Mouse (Mus musculus): ENCODE results near the gene Opcml.

Gene Opcml

GRCm38 (mm10) chr9:28761460-28761859, 970.9 kb downstream of the Opcml start:
- no peak for DNase-seq (ENCODE audit: low spot score)

DNA sequence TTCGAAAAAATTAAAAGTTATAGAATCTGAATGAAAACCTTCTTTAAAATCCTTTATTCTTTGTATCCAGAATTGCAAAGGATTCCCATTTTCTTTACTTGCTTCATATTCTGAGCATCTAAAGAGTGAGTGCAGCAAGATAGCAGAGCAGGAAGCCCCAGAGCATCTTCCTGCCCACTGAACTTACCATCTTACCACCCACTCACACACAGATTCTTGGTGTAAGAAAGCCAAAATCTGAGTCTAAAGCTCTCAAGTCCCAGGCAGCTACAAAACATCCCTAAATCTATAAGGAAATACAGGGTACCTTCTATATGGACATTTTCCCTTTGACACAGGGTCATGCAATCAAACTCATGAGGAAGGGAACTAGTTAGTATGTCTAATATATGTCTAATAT, 973.6 kb downstream of the Opcml start:
- no peak for DNase-seq (ENCODE audit: low spot score)

DNA sequence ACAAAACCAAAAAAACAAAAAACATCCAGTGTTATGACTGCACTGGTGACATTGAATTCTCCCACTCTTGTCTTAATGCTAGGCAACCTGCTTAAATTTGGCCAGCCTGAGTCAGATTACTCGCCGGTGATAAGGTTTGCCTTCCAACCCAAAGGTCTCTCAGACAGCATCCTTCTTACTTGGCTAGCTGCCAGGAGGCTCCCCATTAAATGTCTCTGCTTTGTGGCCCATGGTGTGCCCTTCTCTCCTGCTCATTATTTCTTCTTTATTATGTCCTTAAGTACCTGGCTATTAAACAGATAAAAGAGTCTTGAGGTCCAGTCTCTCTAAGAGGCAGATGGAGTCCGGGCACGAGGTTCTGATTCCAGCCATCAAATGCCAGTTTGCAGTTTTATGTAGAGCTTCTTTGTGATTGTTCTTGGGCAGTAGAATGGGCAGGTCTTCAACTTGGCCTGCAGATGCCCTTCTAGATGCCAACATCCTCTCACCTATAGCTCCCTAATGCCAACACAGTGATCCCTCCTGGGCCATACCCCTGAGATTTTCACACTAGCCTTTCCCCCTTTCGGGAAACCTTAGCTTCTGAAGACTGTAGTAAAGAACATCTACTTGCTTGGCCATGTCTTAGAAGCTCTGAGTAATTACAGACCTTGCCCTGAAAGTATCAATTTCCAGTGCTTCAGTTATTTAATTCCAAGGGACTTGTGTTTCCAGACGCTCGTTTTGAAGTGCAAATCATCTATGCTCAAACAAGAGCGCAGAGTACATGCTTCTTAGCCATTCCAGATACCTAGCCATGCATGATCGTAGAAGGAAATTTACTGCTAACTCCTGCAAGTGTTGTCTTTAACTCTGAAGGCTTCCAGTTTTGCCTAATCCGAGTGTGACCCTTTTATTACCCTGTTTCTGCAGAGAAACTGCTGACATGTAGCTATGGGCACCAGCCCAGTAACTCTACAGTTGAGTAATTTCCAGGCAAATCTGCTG, 986.2 kb downstream of the Opcml start:
- peak; percentile 19 for DNase-seq (ENCODE audit: low spot score)

DNA sequence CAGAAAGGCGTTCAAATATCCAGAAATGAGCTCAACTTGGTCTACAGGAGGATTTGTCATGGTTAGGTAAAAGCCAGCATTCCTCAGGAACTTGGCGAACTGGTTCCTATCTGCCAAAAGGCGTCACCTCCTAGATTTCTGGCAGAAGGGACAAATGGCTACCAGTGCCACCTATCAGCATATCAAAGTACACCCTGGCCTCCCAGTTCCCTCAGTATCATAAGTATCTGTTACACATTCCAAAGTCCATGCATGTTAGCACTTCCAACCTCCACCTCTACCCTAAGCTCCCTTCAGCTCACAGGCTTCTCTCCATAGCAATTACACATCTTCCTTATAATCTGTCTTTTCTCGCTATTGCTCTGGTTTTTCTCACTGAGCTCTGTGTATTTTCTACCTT, 993.3 kb downstream of the Opcml start:
- DNase-seq (ENCODE audit: low spot score) = no peak

DNA sequence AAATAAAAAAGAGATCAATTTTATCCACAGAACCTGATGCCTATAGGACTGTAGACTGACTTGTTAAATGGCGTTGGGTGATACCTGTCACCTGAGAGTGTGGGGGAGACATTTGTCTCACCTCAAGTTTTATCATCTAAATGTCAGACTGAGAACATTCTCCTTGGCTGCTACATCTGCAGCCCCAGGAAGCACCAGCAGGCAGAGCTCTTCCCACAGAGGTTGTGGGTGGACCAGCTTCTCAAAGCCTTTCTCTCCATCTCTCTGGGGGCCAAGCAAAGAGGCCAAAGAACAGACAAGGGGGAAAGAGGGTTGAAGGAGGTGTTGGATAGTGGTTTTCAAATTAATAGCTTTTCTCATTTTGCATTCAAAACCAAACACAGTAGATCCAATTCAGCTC, 998.9 kb downstream of the Opcml start:
- no peak for DNase-seq (ENCODE audit: low spot score)

- DNase-seq (ENCODE audit: low spot score) = no peak
Measured at GRCm38 (mm10) chr9:28800100-28800499, 1009.5 kb downstream of the Opcml start.

- no peak for DNase-seq (ENCODE audit: low spot score)
Measured at GRCm38 (mm10) chr9:28806666-28807065, 1016.1 kb downstream of the Opcml start.

DNA sequence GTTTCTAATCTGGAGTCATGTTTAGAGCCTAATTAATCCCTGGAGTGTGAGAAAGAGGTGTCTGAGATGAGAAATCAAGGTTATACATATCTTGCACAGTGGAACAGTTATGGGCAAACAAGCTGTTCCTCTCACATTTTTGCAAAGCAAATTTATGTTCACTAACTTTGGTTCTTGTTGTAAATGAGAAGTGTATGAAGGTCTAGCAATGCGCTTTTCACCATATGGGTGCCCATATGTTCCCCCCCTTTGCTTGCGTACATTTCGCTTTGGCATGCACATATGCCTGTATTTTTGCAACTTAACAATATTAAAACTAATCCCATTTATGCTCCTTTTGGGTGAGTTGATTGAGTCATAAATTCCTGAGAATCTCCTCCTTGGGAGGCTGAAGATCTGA, 1031.5 kb downstream of the Opcml start:
- no peak for DNase-seq (ENCODE audit: low spot score)

GRCm38 (mm10) chr9:28822466-28822865, 1031.9 kb downstream of the Opcml start:
- no peak for DNase-seq (ENCODE audit: low spot score)

GRCm38 (mm10) chr9:28825821-28826220, 1035.2 kb downstream of the Opcml start:
- no peak for DNase-seq (ENCODE audit: low spot score)

DNA sequence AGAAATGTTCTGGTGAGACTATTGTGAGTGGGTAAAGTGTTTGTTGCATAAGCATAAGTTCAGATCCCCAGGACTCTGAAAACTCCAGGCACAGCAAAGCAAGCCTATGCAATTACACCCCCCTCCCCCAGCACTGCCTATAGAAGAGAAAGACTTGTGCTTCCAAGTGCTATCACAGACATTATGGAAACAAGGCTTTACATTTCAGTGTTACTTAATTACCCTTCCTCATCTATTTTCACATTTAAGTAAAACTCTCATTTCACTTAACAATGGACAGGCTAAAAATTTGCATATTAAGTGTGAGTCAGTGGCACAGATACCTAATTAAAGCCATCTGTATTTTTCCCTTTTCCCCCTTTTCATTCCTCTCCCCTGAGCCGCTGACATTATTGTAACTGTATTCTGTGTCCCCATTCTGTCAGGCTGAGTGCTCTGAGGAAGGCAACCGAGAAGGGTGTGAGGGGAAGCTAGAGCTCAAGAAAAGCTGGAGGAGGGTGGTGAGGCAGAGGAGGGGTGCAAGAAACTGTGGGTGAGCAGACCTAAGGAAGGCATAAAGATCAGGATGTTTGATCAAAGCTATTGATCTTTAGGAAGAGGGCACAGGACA, 1055.5 kb downstream of the Opcml start:
- no peak for DNase-seq (ENCODE audit: low spot score)

DNA sequence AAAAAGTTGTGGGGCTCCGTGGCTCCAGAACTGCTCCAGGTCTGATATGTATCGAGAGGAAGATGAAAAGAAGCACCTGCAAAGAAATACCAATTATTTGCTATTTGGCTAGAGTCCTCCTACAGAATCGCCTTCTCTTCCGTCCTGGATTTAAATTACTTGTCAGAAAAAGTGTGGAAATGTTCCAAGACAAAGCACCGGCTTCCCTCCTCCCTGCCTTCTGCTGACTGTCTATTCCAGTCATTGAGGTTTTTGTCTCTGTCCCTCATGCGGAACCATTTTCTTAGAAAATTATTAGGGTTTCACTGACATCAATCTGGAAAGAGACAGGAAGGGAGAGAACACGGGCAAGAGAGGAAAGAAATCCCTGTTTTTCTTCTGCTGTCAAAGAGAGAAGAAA, 1065.3 kb downstream of the Opcml start:
- no peak for DNase-seq (ENCODE audit: low spot score)

DNA sequence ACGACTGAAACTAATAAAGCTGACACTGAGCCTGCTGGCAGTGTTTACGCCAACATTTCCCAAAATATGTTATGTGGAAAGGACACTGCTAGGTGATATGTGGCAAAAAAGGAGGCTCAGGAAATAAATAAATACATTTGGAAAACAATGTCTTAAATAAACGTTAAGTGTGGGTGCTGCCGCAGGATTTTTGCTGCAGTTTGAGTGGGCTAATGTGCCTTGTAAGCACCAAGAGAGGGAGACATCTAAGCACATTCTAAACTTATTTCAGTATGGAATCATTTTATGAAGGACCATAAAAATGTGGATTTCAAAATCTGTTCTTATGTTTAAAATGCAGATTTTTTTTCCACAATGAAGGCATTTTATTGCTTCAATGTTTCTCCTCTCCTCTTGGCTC, 1071.4 kb downstream of the Opcml start:
- DNase-seq (ENCODE audit: low spot score) = no peak

DNA sequence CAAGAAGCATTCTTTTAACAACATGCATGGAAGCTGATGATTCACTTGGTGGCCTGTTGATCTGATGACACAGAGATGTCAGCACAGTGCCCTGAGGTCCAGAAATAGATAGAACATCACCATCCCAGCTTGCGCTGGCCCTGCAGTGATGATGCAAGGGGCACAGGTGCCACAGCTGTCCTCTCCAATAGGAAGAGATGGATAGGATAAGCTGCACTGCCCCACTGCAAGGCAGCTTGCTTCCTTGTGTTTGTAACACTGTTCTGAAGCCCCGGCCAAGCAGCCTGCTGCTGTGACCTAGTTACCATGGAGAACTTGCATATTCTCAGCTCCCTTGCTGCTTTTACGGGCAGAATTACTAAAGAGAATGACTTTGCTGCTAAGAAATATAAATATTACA, 1076.7 kb downstream of the Opcml start:
- DNase-seq (ENCODE audit: low spot score) = no peak

DNA sequence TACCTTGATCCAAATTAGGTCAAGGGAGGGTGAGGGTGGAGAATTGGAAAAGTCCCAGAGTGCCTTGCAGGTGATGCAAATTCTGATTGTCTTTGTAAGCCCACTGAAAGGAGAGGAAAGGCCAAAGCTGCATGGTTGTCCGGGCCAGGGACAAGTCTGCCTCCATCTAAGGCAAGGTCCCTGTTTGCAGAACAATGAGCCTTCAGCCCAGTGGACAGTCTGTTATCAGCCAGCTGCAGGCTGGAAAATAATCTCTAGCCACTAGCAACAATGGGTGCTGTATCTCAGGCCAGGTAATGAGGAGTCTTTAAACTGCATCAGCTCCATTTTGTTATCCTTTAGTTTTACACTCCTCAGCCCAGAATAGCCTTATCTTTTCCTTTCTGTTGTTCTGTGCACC, 1079.9 kb downstream of the Opcml start:
- no peak for DNase-seq (ENCODE audit: low spot score)

- no peak for DNase-seq (ENCODE audit: low spot score)
Measured at GRCm38 (mm10) chr9:28882566-28882965, 1092.0 kb downstream of the Opcml start.

DNA sequence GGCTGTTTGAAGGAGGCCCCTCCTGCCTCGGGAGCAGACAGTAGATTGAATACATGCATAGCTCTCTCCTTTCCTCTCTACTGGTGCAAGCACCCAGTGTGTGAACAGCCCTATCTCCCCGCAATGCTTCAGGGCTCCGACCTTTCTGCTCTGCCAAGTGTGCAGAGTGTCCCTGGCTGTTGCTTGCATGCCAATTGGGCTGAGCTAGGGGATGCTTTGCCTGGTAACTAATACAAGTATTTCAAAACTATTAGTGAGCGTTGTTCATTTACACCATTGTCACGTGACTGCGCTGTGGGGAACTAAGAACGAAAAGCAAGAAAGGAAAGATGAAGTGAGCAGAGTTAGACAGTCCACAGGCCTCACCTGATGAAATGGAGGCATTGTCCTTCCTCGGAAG, 1101.0 kb downstream of the Opcml start:
- DNase-seq (ENCODE audit: low spot score) = no peak

- no peak for DNase-seq (ENCODE audit: low spot score)
Measured at GRCm38 (mm10) chr9:28903291-28903690, 1112.7 kb downstream of the Opcml start.

DNA sequence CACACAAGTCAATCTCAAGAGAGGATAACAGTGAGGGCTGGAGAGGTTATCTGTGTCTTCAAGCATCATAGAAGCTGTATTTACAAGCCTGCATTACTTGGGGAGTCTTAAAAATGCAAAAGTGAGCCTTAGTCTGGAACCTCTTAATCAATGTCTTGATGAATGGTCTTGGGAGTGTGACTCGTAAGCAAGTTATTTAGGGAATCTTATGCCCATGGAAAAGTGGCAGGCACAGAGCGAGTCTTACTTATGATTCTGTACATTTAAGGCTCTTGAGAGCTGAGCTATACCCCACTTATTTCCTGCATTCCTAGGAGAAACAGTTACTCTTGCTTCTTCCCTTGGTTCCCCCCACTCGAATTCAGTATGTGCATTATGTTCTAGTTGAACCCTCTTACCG, 1119.2 kb downstream of the Opcml start:
- no peak for DNase-seq (ENCODE audit: low spot score)

GRCm38 (mm10) chr9:28911571-28912185, 1121.1 kb downstream of the Opcml start:
- no peak for DNase-seq (ENCODE audit: low spot score)

GRCm38 (mm10) chr9:28932069-28932468, 1141.5 kb downstream of the Opcml start:
- DNase-seq (ENCODE audit: low spot score) = no peak

GRCm38 (mm10) chr9:28937163-28937562, 1146.6 kb downstream of the Opcml start:
- no peak for DNase-seq (ENCODE audit: low spot score)

DNA sequence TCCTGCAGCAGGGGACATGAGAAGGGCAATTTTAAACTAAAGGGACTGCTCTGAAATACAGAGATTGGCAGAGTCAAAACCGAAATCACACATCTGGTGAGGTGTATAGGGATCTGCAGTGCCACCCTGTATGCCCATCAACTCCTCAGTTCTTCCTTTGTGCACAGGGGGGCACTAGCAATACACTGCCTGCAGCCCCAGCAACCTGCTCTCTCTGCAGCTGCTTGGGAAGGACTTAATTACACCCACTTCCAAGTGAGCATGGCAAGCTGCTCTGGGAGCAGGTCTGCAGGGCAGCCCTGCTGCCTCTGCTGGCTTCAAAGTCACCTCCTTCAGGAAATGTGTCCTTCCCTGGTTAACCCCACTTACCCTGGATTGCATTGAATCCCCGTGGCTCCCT, 1147.4 kb downstream of the Opcml start:
- no peak for DNase-seq (ENCODE audit: low spot score)
